Mouse (Mus musculus): ENCODE results near the gene Itpr2. TPM values are rescaled to one million over a fixed set of nuclear protein-coding genes. Genes with fewer than 3 reads are reported as not detected.

The Itpr2 gene
- polyA plus RNA-seq, 1 experiment from 2014 or later: 10.9 TPM

GRCm38 (mm10) chr6:146366180-146366579, 135.8 kb downstream of the Itpr2 start:
- 80% methylated on average over 4 of the region's 4 CpGs for WGBS
- H3K4me3 ChIP-seq (ENCODE audit: low read depth, low read length): no peak overlapping the region
- H3K27ac ChIP-seq (replicated peaks): no peak overlapping the region
- no peak for TF ChIP-seq EP300 (optimal IDR thresholded peaks at IDR 0.05)
- no peak for TF ChIP-seq CTCF (IDR thresholded peaks at IDR 0.05; ENCODE audit: low read depth)
- H3K4me1 ChIP-seq (replicated peaks; ENCODE audit: control insufficient read depth, insufficient read depth): no peaks in the 10 kb centered on the region
- no peaks in the 10 kb centered on the region for H3K9me3 ChIP-seq (ENCODE audit: control insufficient read depth, low read length)
- H3K9ac ChIP-seq (ENCODE audit: low read length): no peak overlapping the region
- no peaks in the 10 kb centered on the region for H3K27me3 ChIP-seq (ENCODE audit: control insufficient read depth, insufficient read depth, low read length)
- ATAC-seq (ENCODE audit: low FRiP score, low TSS enrichment) (no peak), DNase-seq (ENCODE audit: low spot score) (no peak)
- H3K4me2 ChIP-seq (replicated peaks; ENCODE audit: low read depth): no peak overlapping the region
- H3K36me3 ChIP-seq (ENCODE audit: control insufficient read depth, insufficient read depth, low read length): no peaks in the 10 kb centered on the region

- H3K4me3 ChIP-seq (ENCODE audit: low read depth, low read length): no peak overlapping the region
- no peaks in the 10 kb centered on the region for H3K9me3 ChIP-seq (ENCODE audit: control insufficient read depth, low read length)
- DNase-seq (ENCODE audit: low spot score) (no peak), ATAC-seq (ENCODE audit: low FRiP score, low TSS enrichment) (no peak)
- WGBS: 39% methylated on average over 4 of the region's 4 CpGs
- TF ChIP-seq CTCF (IDR thresholded peaks at IDR 0.05; ENCODE audit: low read depth) (no peak), EP300 (optimal IDR thresholded peaks at IDR 0.05) (no peak)
- no peaks in the 10 kb centered on the region for H3K27me3 ChIP-seq (ENCODE audit: control insufficient read depth, insufficient read depth, low read length)
- no peaks in the 10 kb centered on the region for H3K36me3 ChIP-seq (ENCODE audit: control insufficient read depth, insufficient read depth, low read length)
- H3K4me2 ChIP-seq (replicated peaks; ENCODE audit: low read depth): no peak overlapping the region
- no peak overlapping the region for H3K9ac ChIP-seq (ENCODE audit: low read length)
- H3K4me1 ChIP-seq (replicated peaks; ENCODE audit: control insufficient read depth, insufficient read depth): no peaks in the 10 kb centered on the region
- H3K27ac ChIP-seq (replicated peaks): no peak overlapping the region
These were observed 144.1 kb downstream of the Itpr2 start for GRCm38 (mm10) chr6:146357911-146358310.

- ATAC-seq (ENCODE audit: low FRiP score, low TSS enrichment) (no peak), DNase-seq (ENCODE audit: low spot score) (no peak)
- WGBS: 65% methylated on average over 9 of the region's 9 CpGs
- no peak overlapping the region for H3K4me2 ChIP-seq (replicated peaks; ENCODE audit: low read depth)
- no peaks in the 10 kb centered on the region for H3K4me1 ChIP-seq (replicated peaks; ENCODE audit: control insufficient read depth, insufficient read depth)
- no peak overlapping the region for H3K27ac ChIP-seq (replicated peaks)
- no peaks in the 10 kb centered on the region for H3K27me3 ChIP-seq (ENCODE audit: control insufficient read depth, insufficient read depth, low read length)
- TF ChIP-seq EP300 (optimal IDR thresholded peaks at IDR 0.05): no peak
- H3K4me3 ChIP-seq (ENCODE audit: low read depth, low read length): no peak overlapping the region
- no peaks in the 10 kb centered on the region for H3K9me3 ChIP-seq (ENCODE audit: control insufficient read depth, low read length)
- no peaks in the 10 kb centered on the region for H3K36me3 ChIP-seq (ENCODE audit: control insufficient read depth, insufficient read depth, low read length)
- H3K9ac ChIP-seq (ENCODE audit: low read length): no peak overlapping the region
These were observed 149.7 kb downstream of the Itpr2 start for GRCm38 (mm10) chr6:146352258-146352805.

GRCm38 (mm10) chr6:146351816-146352215, 150.2 kb downstream of the Itpr2 start:
- Histone ChIP-seq H3K27me3 (ENCODE audit: control insufficient read depth, insufficient read depth, low read length) (no peaks in the 10 kb centered on the region), H3K4me2 (replicated peaks; ENCODE audit: low read depth) (no peak overlapping the region), H3K36me3 (ENCODE audit: control insufficient read depth, insufficient read depth, low read length) (no peaks in the 10 kb centered on the region), H3K27ac (replicated peaks) (no peak overlapping the region), H3K4me3 (ENCODE audit: low read depth, low read length) (no peak overlapping the region), H3K9me3 (ENCODE audit: control insufficient read depth, low read length) (no peaks in the 10 kb centered on the region), H3K9ac (ENCODE audit: low read length) (no peak overlapping the region), H3K4me1 (replicated peaks; ENCODE audit: control insufficient read depth, insufficient read depth) (no peaks in the 10 kb centered on the region)
- 85% methylated on average over 7 of the region's 7 CpGs for WGBS
- DNase-seq (ENCODE audit: low spot score) (no peak), ATAC-seq (ENCODE audit: low FRiP score, low TSS enrichment) (no peak)
- no peak for TF ChIP-seq EP300 (optimal IDR thresholded peaks at IDR 0.05)
- TF ChIP-seq CTCF (IDR thresholded peaks at IDR 0.05; ENCODE audit: low read depth): no peak

DNA sequence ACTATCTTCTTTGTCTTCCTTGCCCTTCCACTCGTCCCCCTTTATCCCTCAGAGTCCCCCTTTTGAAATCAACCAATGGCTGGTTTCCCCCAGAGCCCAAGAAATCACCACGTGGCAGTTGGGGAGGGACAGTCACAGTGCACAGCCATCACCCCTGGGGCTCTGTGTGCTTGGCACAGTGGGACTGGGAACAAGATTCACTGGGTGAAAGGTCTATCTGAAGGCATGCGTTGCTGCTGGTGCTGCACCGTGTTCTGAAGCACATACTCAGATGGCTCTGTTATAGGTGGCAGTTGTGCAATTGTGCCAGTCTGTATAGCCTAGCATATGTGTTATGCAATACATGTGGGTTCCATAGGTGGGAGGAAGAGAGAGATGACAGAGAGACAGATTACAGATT, 154.5 kb downstream of the Itpr2 start:
- DNase-seq (ENCODE audit: low spot score) (no peak), ATAC-seq (ENCODE audit: low FRiP score, low TSS enrichment) (no peak)
- 61% methylated on average over 4 of the region's 4 CpGs for WGBS
- H3K4me2 ChIP-seq (replicated peaks; ENCODE audit: low read depth): no peak overlapping the region
- no peak overlapping the region for H3K4me3 ChIP-seq (ENCODE audit: low read depth, low read length)
- H3K4me1 ChIP-seq (replicated peaks; ENCODE audit: control insufficient read depth, insufficient read depth): no peaks in the 10 kb centered on the region
- no peak overlapping the region for H3K9ac ChIP-seq (ENCODE audit: low read length)
- no peak for TF ChIP-seq CTCF (IDR thresholded peaks at IDR 0.05; ENCODE audit: low read depth)
- no peak for TF ChIP-seq EP300 (optimal IDR thresholded peaks at IDR 0.05)
- H3K27me3 ChIP-seq (ENCODE audit: control insufficient read depth, insufficient read depth, low read length): no peaks in the 10 kb centered on the region
- H3K9me3 ChIP-seq (ENCODE audit: control insufficient read depth, low read length): no peaks in the 10 kb centered on the region
- no peaks in the 10 kb centered on the region for H3K36me3 ChIP-seq (ENCODE audit: control insufficient read depth, insufficient read depth, low read length)
- no peak overlapping the region for H3K27ac ChIP-seq (replicated peaks)

GRCm38 (mm10) chr6:146346545-146347195, 155.4 kb downstream of the Itpr2 start:
- WGBS: 91% methylated on average over 8 of the region's 8 CpGs
- Histone ChIP-seq H3K27ac (replicated peaks) (no peak overlapping the region), H3K36me3 (ENCODE audit: control insufficient read depth, insufficient read depth, low read length) (no peaks in the 10 kb centered on the region), H3K4me2 (replicated peaks; ENCODE audit: low read depth) (no peak overlapping the region), H3K4me1 (replicated peaks; ENCODE audit: control insufficient read depth, insufficient read depth) (no peaks in the 10 kb centered on the region), H3K4me3 (ENCODE audit: low read depth, low read length) (no peak overlapping the region), H3K9ac (ENCODE audit: low read length) (no peak overlapping the region), H3K9me3 (ENCODE audit: control insufficient read depth, low read length) (no peaks in the 10 kb centered on the region), H3K27me3 (ENCODE audit: control insufficient read depth, insufficient read depth, low read length) (no peaks in the 10 kb centered on the region)
- ATAC-seq (ENCODE audit: low FRiP score, low TSS enrichment) (no peak), DNase-seq (ENCODE audit: low spot score) (no peak)
- no peak for TF ChIP-seq EP300 (optimal IDR thresholded peaks at IDR 0.05)
- TF ChIP-seq CTCF (IDR thresholded peaks at IDR 0.05; ENCODE audit: low read depth): no peak

Measured in stomach, postnatal 0 days (tissue).